Mouse (Mus musculus): Measurements from ENCODE around the gene Slc27a1. TPM values are rescaled to one million over a fixed set of nuclear protein-coding genes. Genes with fewer than 3 reads are reported as not detected.
"Not testable (repeated sequence)": the region's sequence is repeated elsewhere in the genome, so short reads cannot be mapped to it uniquely, and the experiment has no call there.

Slc27a1 gene
- polyA plus RNA-seq, 1 experiment from 2014 or later, result 27.7 TPM

- H3K27ac ChIP-seq (ENCODE audit: low read length), result peak overlapping the region; percentile 59
- no peaks in the 10 kb centered on the region for H3K36me3 ChIP-seq (ENCODE audit: insufficient read depth, low read length)
- no peak overlapping the region for H3K4me2 ChIP-seq (replicated peaks; ENCODE audit: low read depth, low read length)
- no peak overlapping the region for H3K4me3 ChIP-seq (ENCODE audit: low read depth, low read length)
- H3K9ac ChIP-seq (replicated peaks; ENCODE audit: low read depth), result no peak overlapping the region
- no peak for ATAC-seq
- 38% methylated on average over 3 of the region's 3 CpGs for WGBS
- H3K9me3 ChIP-seq (ENCODE audit: low read length), result no peaks in the 10 kb centered on the region
- no peak for DNase-seq (ENCODE audit: low spot score)
- 0 out of 2 replicates have a peak, but pooled peaks cover 6% of the 10 kb centered on the region for H3K4me1 ChIP-seq (ENCODE audit: insufficient read depth, low read depth, low read length)
- TF ChIP-seq CTCF (IDR thresholded peaks at IDR 0.05) (no peak), EP300 (IDR thresholded peaks at IDR 0.05) (no peak)
- peaks cover 9% of the 10 kb centered on the region; the same call in 1 of the 2 replicates for H3K27me3 ChIP-seq (replicated peaks; ENCODE audit: insufficient read depth, low read length)
Observed at GRCm38 (mm10) chr8:71527162-71527870, 41.4 kb upstream of the Slc27a1 start.

- no peaks in the 10 kb centered on the region for H3K36me3 ChIP-seq (ENCODE audit: insufficient read depth, low read length)
- 64% methylated on average over 11 of the region's 11 CpGs for WGBS
- ATAC-seq, result peak; percentile 94
- no peaks in the 10 kb centered on the region for H3K9me3 ChIP-seq (ENCODE audit: low read length)
- H3K4me1 ChIP-seq (ENCODE audit: insufficient read depth, low read depth, low read length), result 0 out of 2 replicates have a peak, but pooled peaks cover 6% of the 10 kb centered on the region
- H3K9ac ChIP-seq (replicated peaks; ENCODE audit: low read depth), result no peak overlapping the region
- peak; percentile 78 for DNase-seq (ENCODE audit: low spot score)
- no peak overlapping the region for H3K4me3 ChIP-seq (ENCODE audit: low read depth, low read length)
- no peak overlapping the region for H3K4me2 ChIP-seq (replicated peaks; ENCODE audit: low read depth, low read length)
- peaks cover 9% of the 10 kb centered on the region; the same call in 1 of the 2 replicates for H3K27me3 ChIP-seq (replicated peaks; ENCODE audit: insufficient read depth, low read length)
- peak overlapping the region; percentile 78 for H3K27ac ChIP-seq (ENCODE audit: low read length)
- TF ChIP-seq EP300 (IDR thresholded peaks at IDR 0.05) (peak; percentile 74), CTCF (IDR thresholded peaks at IDR 0.05) (no peak; the same call in 1 of the 2 replicates)
Observed at GRCm38 (mm10) chr8:71528362-71529073, 40.2 kb upstream of the Slc27a1 start.

GRCm38 (mm10) chr8:71530735-71531467 lies 37.8 kb upstream of the Slc27a1 start:
- 72% methylated on average over 5 of the region's 12 CpGs for WGBS
- H3K9me3 ChIP-seq (ENCODE audit: low read length); ATAC-seq; H3K9ac ChIP-seq (replicated peaks; ENCODE audit: low read depth); H3K4me2 ChIP-seq (replicated peaks; ENCODE audit: low read depth, low read length); H3K27me3 ChIP-seq (replicated peaks; ENCODE audit: insufficient read depth, low read length); H3K36me3 ChIP-seq (ENCODE audit: insufficient read depth, low read length); H3K4me3 ChIP-seq (ENCODE audit: low read depth, low read length); H3K4me1 ChIP-seq (ENCODE audit: insufficient read depth, low read depth, low read length); H3K27ac ChIP-seq (ENCODE audit: low read length): not testable (repeated sequence)
- peak; percentile 58 for TF ChIP-seq CTCF (IDR thresholded peaks at IDR 0.05)
- DNase-seq (ENCODE audit: low spot score), result peak; percentile 43

- DNase-seq (ENCODE audit: low spot score), result no peak
- H3K27ac ChIP-seq (ENCODE audit: low read length), result no peak overlapping the region
- H3K36me3 ChIP-seq (ENCODE audit: insufficient read depth, low read length), result no peaks in the 10 kb centered on the region
- 33% methylated on average over 2 of the region's 3 CpGs for WGBS
- TF ChIP-seq CTCF (IDR thresholded peaks at IDR 0.05) (peak; percentile 30), EP300 (IDR thresholded peaks at IDR 0.05) (no peak)
- no peaks in the 10 kb centered on the region for H3K27me3 ChIP-seq (replicated peaks; ENCODE audit: insufficient read depth, low read length)
- no peaks in the 10 kb centered on the region for H3K9me3 ChIP-seq (ENCODE audit: low read length)
- H3K4me1 ChIP-seq (ENCODE audit: insufficient read depth, low read depth, low read length), result peaks cover 7% of the 10 kb centered on the region; the same call in 1 of the 2 replicates
- ATAC-seq, result no peak
- H3K9ac ChIP-seq (replicated peaks; ENCODE audit: low read depth), result no peak overlapping the region
- H3K4me2 ChIP-seq (replicated peaks; ENCODE audit: low read depth, low read length), result no peak overlapping the region
- no peak overlapping the region for H3K4me3 ChIP-seq (ENCODE audit: low read depth, low read length)
Observed at GRCm38 (mm10) chr8:71534263-71534810, 34.3 kb upstream of the Slc27a1 start.

GRCm38 (mm10) chr8:71535663-71536062 lies 33.0 kb upstream of the Slc27a1 start:
- Histone ChIP-seq H3K9me3 (ENCODE audit: low read length) (no peaks in the 10 kb centered on the region), H3K27ac (ENCODE audit: low read length) (no peak overlapping the region), H3K4me2 (replicated peaks; ENCODE audit: low read depth, low read length) (peak overlapping the region; percentile 70), H3K4me3 (ENCODE audit: low read depth, low read length) (no peak overlapping the region), H3K4me1 (ENCODE audit: insufficient read depth, low read depth, low read length) (peaks cover 7% of the 10 kb centered on the region; the same call in 1 of the 2 replicates), H3K9ac (replicated peaks; ENCODE audit: low read depth) (no peak overlapping the region), H3K27me3 (replicated peaks; ENCODE audit: insufficient read depth, low read length) (no peaks in the 10 kb centered on the region), H3K36me3 (ENCODE audit: insufficient read depth, low read length) (no peaks in the 10 kb centered on the region)
- DNase-seq (ENCODE audit: low spot score) (no peak), ATAC-seq (no peak)
- no peak for TF ChIP-seq CTCF (IDR thresholded peaks at IDR 0.05)
- TF ChIP-seq EP300 (IDR thresholded peaks at IDR 0.05), result no peak
- WGBS, result 79% methylated on average over 5 of the region's 5 CpGs
